Mouse (Mus musculus): ENCODE data around the gene Csad. TPM values are rescaled to one million over a fixed set of nuclear protein-coding genes. Genes with fewer than 3 reads are reported as not detected.
A peak's percentile ranks its signal among the peaks of the same experiment; 100 is the strongest.

The Csad gene
- 13.6 and 18.5 TPM in 2 replicates for polyA plus RNA-seq (2011; ENCODE audit: insufficient read depth, insufficient read length, low replicate concordance, missing spikeins)

GRCm38 (mm10) chr15:102204674-102205505, at the start of gene Csad:
Csad (minus strand) TSS chr15:102204724.
- Histone ChIP-seq H3K27ac (ENCODE audit: control insufficient read depth, insufficient read depth, low read depth, low read length, poor library complexity) (peak within 1 kb of the TSS; percentile 99), H3K4me1 (ENCODE audit: control insufficient read depth, insufficient read depth, low read length) (peaks cover 3% of the 10 kb centered on the region; the same call in 1 of the 2 replicates), H3K4me3 (replicated peaks; ENCODE audit: control insufficient read depth, low read depth, low read length) (peak within 1 kb of the TSS; percentile 75)
- TF ChIP-seq CTCF (IDR thresholded peaks at IDR 0.05; ENCODE audit: control insufficient read depth, insufficient read depth, low read length): no peak
- TF ChIP-seq POLR2A (IDR thresholded peaks at IDR 0.05; ENCODE audit: borderline replicate concordance, control insufficient read depth, low read depth, low read length): no peak
- 81% methylated on average over 19 of the region's 19 CpGs for WGBS

- WGBS: 80% methylated on average over 5 of the region's 5 CpGs
- H3K27ac ChIP-seq (ENCODE audit: control insufficient read depth, insufficient read depth, low read depth, low read length, poor library complexity): no peak overlapping the region
- no peak for TF ChIP-seq CTCF (IDR thresholded peaks at IDR 0.05; ENCODE audit: control insufficient read depth, insufficient read depth, low read length)
- no peak for TF ChIP-seq POLR2A (IDR thresholded peaks at IDR 0.05; ENCODE audit: borderline replicate concordance, control insufficient read depth, low read depth, low read length)
- no peak overlapping the region for H3K4me3 ChIP-seq (replicated peaks; ENCODE audit: control insufficient read depth, low read depth, low read length)
- no peaks in the 10 kb centered on the region for H3K4me1 ChIP-seq (ENCODE audit: control insufficient read depth, insufficient read depth, low read length)
These were observed 46.0 kb upstream of the Csad start for GRCm38 (mm10) chr15:102250521-102250920.

GRCm38 (mm10) chr15:102249967-102250366, 45.4 kb upstream of the Csad start:
- no peak overlapping the region for H3K4me3 ChIP-seq (replicated peaks; ENCODE audit: control insufficient read depth, low read depth, low read length)
- H3K27ac ChIP-seq (ENCODE audit: control insufficient read depth, insufficient read depth, low read depth, low read length, poor library complexity): no peak overlapping the region
- H3K4me1 ChIP-seq (ENCODE audit: control insufficient read depth, insufficient read depth, low read length): no peaks in the 10 kb centered on the region; the same call in 1 of the 2 replicates
- 80% methylated on average over 9 of the region's 9 CpGs for WGBS
- TF ChIP-seq CTCF (IDR thresholded peaks at IDR 0.05; ENCODE audit: control insufficient read depth, insufficient read depth, low read length) (no peak), POLR2A (IDR thresholded peaks at IDR 0.05; ENCODE audit: borderline replicate concordance, control insufficient read depth, low read depth, low read length) (no peak)

GRCm38 (mm10) chr15:102249251-102249691, 44.7 kb upstream of the Csad start:
- WGBS: 12% methylated on average over 13 of the region's 13 CpGs
- H3K27ac ChIP-seq (ENCODE audit: control insufficient read depth, insufficient read depth, low read depth, low read length, poor library complexity): no peak overlapping the region
- H3K4me3 ChIP-seq (replicated peaks; ENCODE audit: control insufficient read depth, low read depth, low read length): no peak overlapping the region
- TF ChIP-seq POLR2A (IDR thresholded peaks at IDR 0.05; ENCODE audit: borderline replicate concordance, control insufficient read depth, low read depth, low read length): no peak
- no peak for TF ChIP-seq CTCF (IDR thresholded peaks at IDR 0.05; ENCODE audit: control insufficient read depth, insufficient read depth, low read length)
- H3K4me1 ChIP-seq (ENCODE audit: control insufficient read depth, insufficient read depth, low read length): no peaks in the 10 kb centered on the region; the same call in 1 of the 2 replicates

GRCm38 (mm10) chr15:102248812-102249191, 44.3 kb upstream of the Csad start:
- Histone ChIP-seq H3K4me1 (ENCODE audit: control insufficient read depth, insufficient read depth, low read length) (peaks cover 1% of the 10 kb centered on the region; the same call in 1 of the 2 replicates), H3K4me3 (replicated peaks; ENCODE audit: control insufficient read depth, low read depth, low read length) (no peak overlapping the region), H3K27ac (ENCODE audit: control insufficient read depth, insufficient read depth, low read depth, low read length, poor library complexity) (no peak overlapping the region)
- WGBS: 35% methylated on average over 3 of the region's 3 CpGs
- TF ChIP-seq POLR2A (IDR thresholded peaks at IDR 0.05; ENCODE audit: borderline replicate concordance, control insufficient read depth, low read depth, low read length) (no peak), CTCF (IDR thresholded peaks at IDR 0.05; ENCODE audit: control insufficient read depth, insufficient read depth, low read length) (no peak)

GRCm38 (mm10) chr15:102248131-102248811, 43.7 kb upstream of the Csad start:
- peaks cover 1% of the 10 kb centered on the region; the same call in 1 of the 2 replicates for H3K4me1 ChIP-seq (ENCODE audit: control insufficient read depth, insufficient read depth, low read length)
- peak overlapping the region; percentile 91; the same call in 1 of the 2 replicates for H3K27ac ChIP-seq (ENCODE audit: control insufficient read depth, insufficient read depth, low read depth, low read length, poor library complexity)

GRCm38 (mm10) chr15:102247252-102248130, 43.0 kb upstream of the Csad start:
- under 1% methylated on average over 58 of the region's 65 CpGs for WGBS
- peak overlapping the region; percentile 91 for H3K27ac ChIP-seq (ENCODE audit: control insufficient read depth, insufficient read depth, low read depth, low read length, poor library complexity)
- H3K4me3 ChIP-seq (replicated peaks; ENCODE audit: control insufficient read depth, low read depth, low read length): peak overlapping the region; percentile 67
- peaks cover 1% of the 10 kb centered on the region; the same call in 1 of the 2 replicates for H3K4me1 ChIP-seq (ENCODE audit: control insufficient read depth, insufficient read depth, low read length)
- TF ChIP-seq CTCF (IDR thresholded peaks at IDR 0.05; ENCODE audit: control insufficient read depth, insufficient read depth, low read length) (no peak), POLR2A (IDR thresholded peaks at IDR 0.05; ENCODE audit: borderline replicate concordance, control insufficient read depth, low read depth, low read length) (0 out of 2 replicates have a peak, but pooled peaks have one; percentile 7)

More at GRCm38 (mm10) chr15:102248131-102248811, 43.7 kb upstream of the Csad start:
- 12% methylated on average over 8 of the region's 8 CpGs for WGBS
- no peak for TF ChIP-seq POLR2A (IDR thresholded peaks at IDR 0.05; ENCODE audit: borderline replicate concordance, control insufficient read depth, low read depth, low read length)
- no peak for TF ChIP-seq CTCF (IDR thresholded peaks at IDR 0.05; ENCODE audit: control insufficient read depth, insufficient read depth, low read length)
- H3K4me3 ChIP-seq (replicated peaks; ENCODE audit: control insufficient read depth, low read depth, low read length): peak overlapping the region; percentile 35
